Mouse (Mus musculus): ENCODE measurements around the gene Pik3r5. TPM values are rescaled to one million over a fixed set of nuclear protein-coding genes. Genes with fewer than 3 reads are reported as not detected.

Pik3r5 gene
- polyA plus RNA-seq, 1 experiment from 2014 or later, result 0.86 TPM

DNA sequence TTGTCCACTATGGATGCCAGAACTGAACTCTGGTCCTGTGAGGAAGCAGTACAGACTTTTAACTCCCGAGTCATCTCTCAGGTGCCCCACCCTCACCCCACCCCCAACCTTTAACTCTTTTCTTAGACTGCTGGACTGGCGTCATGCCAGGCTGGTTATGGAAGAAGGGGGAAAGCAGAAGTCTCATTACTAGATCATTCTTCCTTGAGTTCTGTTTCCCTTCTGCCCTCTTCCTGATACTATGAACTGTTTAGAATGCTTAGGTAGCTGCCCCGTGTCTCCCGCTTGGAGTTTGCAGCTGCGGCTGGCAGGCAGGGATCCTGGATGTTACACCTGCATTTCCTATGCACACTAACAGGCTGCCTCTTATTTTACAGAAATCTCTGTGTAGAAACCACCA lies 87.9 kb downstream of the Pik3r5 start:
- ATAC-seq, result peak; percentile 19; the same call in 1 of the 2 replicates
- DNase-seq, result no peak
- H3K4me3 ChIP-seq (ENCODE audit: low read depth, low read length), result no peak overlapping the region
- H3K27me3 ChIP-seq (ENCODE audit: insufficient read depth, low read length), result no peaks in the 10 kb centered on the region
- H3K9ac ChIP-seq (replicated peaks), result no peak overlapping the region
- TF ChIP-seq CTCF (IDR thresholded peaks at IDR 0.05; ENCODE audit: low read depth) (no peak), EP300 (IDR thresholded peaks at IDR 0.05; ENCODE audit: low read depth) (no peak)
- H3K27ac ChIP-seq (ENCODE audit: low read depth), result peak overlapping the region; percentile 29
- H3K9me3 ChIP-seq (ENCODE audit: low read length), result no peaks in the 10 kb centered on the region
- WGBS (ENCODE audit: insufficient replicate concordance), result 47% methylated on average over 5 of the region's 5 CpGs
- H3K4me1 ChIP-seq (ENCODE audit: insufficient read depth), result 0 out of 2 replicates have a peak, but pooled peaks cover 4% of the 10 kb centered on the region
- 0 out of 2 replicates have a peak overlapping the region, but pooled peaks have one; percentile 22 for H3K4me2 ChIP-seq (ENCODE audit: low read depth, low read length)
- no peaks in the 10 kb centered on the region for H3K36me3 ChIP-seq (replicated peaks; ENCODE audit: insufficient read depth, low read length)

GRCm38 (mm10) chr11:68520439-68520838 lies 88.5 kb downstream of the Pik3r5 start:
- no peak for DNase-seq
- Histone ChIP-seq H3K4me1 (ENCODE audit: insufficient read depth) (0 out of 2 replicates have a peak, but pooled peaks cover 4% of the 10 kb centered on the region), H3K36me3 (replicated peaks; ENCODE audit: insufficient read depth, low read length) (no peaks in the 10 kb centered on the region), H3K4me3 (ENCODE audit: low read depth, low read length) (no peak overlapping the region), H3K27ac (ENCODE audit: low read depth) (peak overlapping the region; percentile 29; the same call in 1 of the 2 replicates), H3K9ac (replicated peaks) (no peak overlapping the region), H3K9me3 (ENCODE audit: low read length) (no peaks in the 10 kb centered on the region), H3K4me2 (ENCODE audit: low read depth, low read length) (no peak overlapping the region), H3K27me3 (ENCODE audit: insufficient read depth, low read length) (no peaks in the 10 kb centered on the region)
- WGBS (ENCODE audit: insufficient replicate concordance), result 83% methylated on average over 2 of the region's 2 CpGs
- TF ChIP-seq EP300 (IDR thresholded peaks at IDR 0.05; ENCODE audit: low read depth) (no peak), CTCF (IDR thresholded peaks at IDR 0.05; ENCODE audit: low read depth) (no peak)
- ATAC-seq, result no peak

- H3K4me1 ChIP-seq (ENCODE audit: insufficient read depth), result 0 out of 2 replicates have a peak, but pooled peaks cover 4% of the 10 kb centered on the region
- no peak overlapping the region for H3K4me2 ChIP-seq (ENCODE audit: low read depth, low read length)
- no peaks in the 10 kb centered on the region for H3K27me3 ChIP-seq (ENCODE audit: insufficient read depth, low read length)
- TF ChIP-seq EP300 (IDR thresholded peaks at IDR 0.05; ENCODE audit: low read depth) (no peak), CTCF (IDR thresholded peaks at IDR 0.05; ENCODE audit: low read depth) (peak; percentile 20; the same call in 1 of the 2 replicates)
- WGBS (ENCODE audit: insufficient replicate concordance), result 64% methylated on average over 5 of the region's 5 CpGs
- DNase-seq (no peak), ATAC-seq (no peak)
- peaks cover 5% of the 10 kb centered on the region; the same call in 1 of the 2 replicates for H3K36me3 ChIP-seq (replicated peaks; ENCODE audit: insufficient read depth, low read length)
- H3K27ac ChIP-seq (ENCODE audit: low read depth), result no peak overlapping the region
- H3K9ac ChIP-seq (replicated peaks), result no peak overlapping the region
- no peaks in the 10 kb centered on the region for H3K9me3 ChIP-seq (ENCODE audit: low read length)
- no peak overlapping the region for H3K4me3 ChIP-seq (ENCODE audit: low read depth, low read length)
Measured at GRCm38 (mm10) chr11:68521352-68521751, 89.4 kb downstream of the Pik3r5 start.

GRCm38 (mm10) chr11:68526441-68526840 lies 94.5 kb downstream of the Pik3r5 start:
- no peaks in the 10 kb centered on the region for H3K9me3 ChIP-seq (ENCODE audit: low read length)
- no peak for TF ChIP-seq CTCF (IDR thresholded peaks at IDR 0.05; ENCODE audit: low read depth)
- no peak for TF ChIP-seq EP300 (IDR thresholded peaks at IDR 0.05; ENCODE audit: low read depth)
- H3K4me1 ChIP-seq (ENCODE audit: insufficient read depth), result no peaks in the 10 kb centered on the region
- no peak overlapping the region for H3K4me2 ChIP-seq (ENCODE audit: low read depth, low read length)
- ATAC-seq (no peak), DNase-seq (no peak)
- peaks cover 5% of the 10 kb centered on the region; the same call in 1 of the 2 replicates for H3K36me3 ChIP-seq (replicated peaks; ENCODE audit: insufficient read depth, low read length)
- H3K27ac ChIP-seq (ENCODE audit: low read depth), result no peak overlapping the region
- WGBS (ENCODE audit: insufficient replicate concordance), result 64% methylated on average over 4 of the region's 4 CpGs
- H3K9ac ChIP-seq (replicated peaks), result no peak overlapping the region
- H3K27me3 ChIP-seq (ENCODE audit: insufficient read depth, low read length), result no peaks in the 10 kb centered on the region
- H3K4me3 ChIP-seq (ENCODE audit: low read depth, low read length), result no peak overlapping the region

- Histone ChIP-seq H3K27ac (ENCODE audit: low read depth) (no peak overlapping the region), H3K27me3 (ENCODE audit: insufficient read depth, low read length) (no peaks in the 10 kb centered on the region), H3K4me1 (ENCODE audit: insufficient read depth) (no peaks in the 10 kb centered on the region), H3K36me3 (replicated peaks; ENCODE audit: insufficient read depth, low read length) (no peaks in the 10 kb centered on the region; the same call in 1 of the 2 replicates), H3K4me3 (ENCODE audit: low read depth, low read length) (no peak overlapping the region), H3K4me2 (ENCODE audit: low read depth, low read length) (no peak overlapping the region), H3K9ac (replicated peaks) (no peak overlapping the region), H3K9me3 (ENCODE audit: low read length) (no peaks in the 10 kb centered on the region)
- no peak for DNase-seq
- whole genome bisulfite sequencing (ENCODE audit: insufficient replicate concordance), result 40% methylated on average over 16 of the region's 16 CpGs
- no peak for ATAC-seq
- peak; percentile 61 for TF ChIP-seq CTCF (IDR thresholded peaks at IDR 0.05; ENCODE audit: low read depth)
- no peak for TF ChIP-seq EP300 (IDR thresholded peaks at IDR 0.05; ENCODE audit: low read depth)
Measured at GRCm38 (mm10) chr11:68531066-68531806, 99.3 kb downstream of the Pik3r5 start.

DNA sequence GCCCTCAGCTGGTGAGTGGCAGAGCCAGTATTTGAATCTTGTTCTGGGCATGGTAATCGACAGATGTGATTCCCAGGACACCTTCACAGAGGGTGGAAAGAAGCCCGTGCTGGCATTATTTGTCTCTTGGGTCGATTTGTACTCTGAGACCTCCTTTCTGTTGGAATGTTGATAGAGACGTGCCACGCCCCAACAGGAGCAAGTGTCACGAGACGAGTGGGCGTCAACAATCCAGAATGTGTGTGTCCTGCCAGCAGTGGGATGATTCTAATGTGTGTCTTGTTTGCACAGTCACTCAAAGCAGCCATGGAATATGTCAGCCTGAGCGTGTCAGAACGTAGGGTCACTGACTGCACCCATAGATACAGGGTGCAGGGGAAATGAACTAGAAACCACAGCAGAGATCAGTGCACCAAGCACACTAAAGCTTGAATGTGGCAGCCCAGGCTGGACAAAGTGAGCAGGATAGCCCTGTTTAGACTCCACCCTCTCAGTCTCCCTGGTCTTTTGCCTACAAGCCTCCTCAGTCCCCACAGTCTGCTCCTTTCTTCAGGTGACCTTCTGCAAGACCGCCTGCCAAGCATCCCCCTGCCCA lies 100.1 kb downstream of the Pik3r5 start:
- Histone ChIP-seq H3K4me3 (ENCODE audit: low read depth, low read length) (no peak overlapping the region), H3K4me2 (ENCODE audit: low read depth, low read length) (no peak overlapping the region), H3K36me3 (replicated peaks; ENCODE audit: insufficient read depth, low read length) (no peaks in the 10 kb centered on the region), H3K4me1 (ENCODE audit: insufficient read depth) (no peaks in the 10 kb centered on the region), H3K9ac (replicated peaks) (no peak overlapping the region), H3K27ac (ENCODE audit: low read depth) (no peak overlapping the region), H3K9me3 (ENCODE audit: low read length) (no peaks in the 10 kb centered on the region), H3K27me3 (ENCODE audit: insufficient read depth, low read length) (no peaks in the 10 kb centered on the region)
- 58% methylated on average over 11 of the region's 11 CpGs for WGBS (ENCODE audit: insufficient replicate concordance)
- TF ChIP-seq EP300 (IDR thresholded peaks at IDR 0.05; ENCODE audit: low read depth) (no peak), CTCF (IDR thresholded peaks at IDR 0.05; ENCODE audit: low read depth) (no peak)
- ATAC-seq (no peak), DNase-seq (no peak)

Data from liver, postnatal 0 days (tissue).